Mouse (Mus musculus) MEL (cell line): Measurements from ENCODE around the gene Gm13288. TPM values are rescaled to one million over a fixed set of nuclear protein-coding genes. Genes with fewer than 3 reads are reported as not detected.
"Not testable (repeated sequence)": the region's sequence is repeated elsewhere in the genome, so short reads cannot be mapped to it uniquely, and the experiment has no call there.

Experiments
- DNase-seq: peaks from one replicate; pipeline ENCODE4 v3.0.0; 2011; ENCODE audit warnings: low read depth, low spot score
- H3K27ac ChIP-seq: 2 replicates; pipeline ENCODE4 v1.5.1; 2012; ENCODE audit warnings: low read depth, mild to moderate bottlenecking, control low read depth, low read length, moderate library complexity; ENCODE audit not compliant: control insufficient read depth
- H3K27me3 ChIP-seq, 2 experiments: fragments of 150-350 bp in 1 of 2; sonication (generic) in 1 of 2; 2 replicates each; pipeline ENCODE4 v1.6.1; 2012; ENCODE audit warnings: low read length in 2 of 2, mild to moderate bottlenecking in 2 of 2, improper control_type of control experiment in 1 of 2, moderate library complexity in 1 of 2; ENCODE audit not compliant: insufficient read depth in 2 of 2, control insufficient read depth in 1 of 2
- H3K36me3 ChIP-seq, 2 experiments: 2 replicates each; pipeline ENCODE4 v1.6.1; 2012 to 2014; ENCODE audit warnings: low read length in 2 of 2, improper control_type of control experiment in 1 of 2, inconsistent platforms in 1 of 2, mild to moderate bottlenecking in 1 of 2; ENCODE audit not compliant: insufficient read depth in 2 of 2, control insufficient read depth in 1 of 2
- H3K4me1 ChIP-seq, 2 experiments: fragments of 150-350 bp in 1 of 2; sonication (generic) in 1 of 2; 2 replicates each; pipeline ENCODE4 v1.6.1; 2012; ENCODE audit warnings: low read length in 2 of 2, improper control_type of control experiment in 1 of 2, mild to moderate bottlenecking in 1 of 2; ENCODE audit not compliant: insufficient read depth in 2 of 2, control insufficient read depth in 1 of 2
- H3K4me3 ChIP-seq, 2 experiments: fragments of 150-350 bp in 1 of 2; sonication (generic) in 1 of 2; 2 replicates each; pipeline ENCODE4 v1.5.1; 2012; ENCODE audit warnings: low read depth in 2 of 2, low read length in 2 of 2, mild to moderate bottlenecking in 2 of 2, moderate library complexity in 2 of 2, control low read depth in 1 of 2, improper control_type of control experiment in 1 of 2; ENCODE audit not compliant: control insufficient read depth in 1 of 2, insufficient read depth in 1 of 2
- H3K79me2 ChIP-seq: 2 replicates; pipeline ENCODE4 v1.6.1; 2012; ENCODE audit warnings: mild to moderate bottlenecking, low read length, moderate library complexity; ENCODE audit not compliant: control insufficient read depth, poor library complexity, insufficient read depth
- H3K9ac ChIP-seq: 2 replicates; pipeline ENCODE4 v1.6.1; 2012; ENCODE audit warnings: low read depth, mild to moderate bottlenecking, control low read depth, low read length, moderate library complexity; ENCODE audit not compliant: control insufficient read depth, poor library complexity, severe bottlenecking
- H3K9me3 ChIP-seq: fragments of 150-350 bp; sonication (generic); replicated peaks from 2 replicates; pipeline ENCODE4 v1.6.1; 2012; ENCODE audit warnings: mild to moderate bottlenecking, low read length, improper control_type of control experiment, moderate library complexity; ENCODE audit not compliant: insufficient read depth
- CTCF ChIP-seq, 3 experiments: IDR thresholded peaks in 2 of 3; conservative IDR thresholded peaks in 1 of 3; 2 replicates each; pipeline ENCODE4 v1.5.1; 2011 to 2012; ENCODE audit warnings: low read length in 3 of 3, low read depth in 2 of 3, mild to moderate bottlenecking in 2 of 3, improper control_type of control experiment in 1 of 3, inconsistent platforms in 1 of 3, mixed read lengths in 1 of 3, moderate library complexity in 1 of 3; ENCODE audit not compliant: control insufficient read depth in 1 of 3, insufficient read depth in 1 of 3, poor library complexity in 1 of 3, severe bottlenecking in 1 of 3
- ETS1 ChIP-seq: IDR thresholded peaks from 2 replicates; pipeline ENCODE4 v1.6.1; 2012; ENCODE audit warnings: low read depth, mild to moderate bottlenecking, inconsistent platforms, low read length, improper control_type of control experiment, moderate library complexity
- JUND ChIP-seq: IDR thresholded peaks from 2 replicates; pipeline ENCODE4 v1.6.1; 2011; ENCODE audit warnings: low read depth, mild to moderate bottlenecking, improper control_type of control experiment, low read length
- MYC ChIP-seq: IDR thresholded peaks from 2 replicates; pipeline ENCODE4 v1.6.1; 2011; ENCODE audit warnings: low read depth, mild to moderate bottlenecking, low read length, improper control_type of control experiment, moderate library complexity
- POLR2AphosphoS5 ChIP-seq: IDR thresholded peaks from 2 replicates; pipeline ENCODE4 v1.6.1; 2012; ENCODE audit warnings: low read depth, borderline replicate concordance, mild to moderate bottlenecking, inconsistent platforms, low read length, moderate library complexity, mixed read lengths
- RAD21 ChIP-seq: IDR thresholded peaks from 2 replicates; pipeline ENCODE4 v1.6.1; 2011; ENCODE audit warnings: mild to moderate bottlenecking, low read depth, low read length, improper control_type of control experiment
- SMC3 ChIP-seq: IDR thresholded peaks from 2 replicates; pipeline ENCODE4 v1.6.1; 2011; ENCODE audit warnings: low read depth, low read length, improper control_type of control experiment
- ZC3H11A ChIP-seq: IDR thresholded peaks from 2 replicates; pipeline ENCODE4 v1.6.1; 2012; ENCODE audit warnings: low read depth, mild to moderate bottlenecking, inconsistent platforms, low read length, improper control_type of control experiment
- ZNF384 ChIP-seq: IDR thresholded peaks from 2 replicates; pipeline ENCODE4 v1.6.1; 2012; ENCODE audit warnings: low read depth, mild to moderate bottlenecking, inconsistent platforms, low read length, improper control_type of control experiment
- polyA plus RNA-seq, 2 experiments: library from polyadenylated mRNA; stranded (reverse) in 1 of 2; unstranded in 1 of 2; fragments of >175 nt in 1 of 2; fragments of >200 nt in 1 of 2; gene quantifications; 2 replicates each; pipeline versions ENCODE4 v1.2.1 to v1.2.4; 2012; ENCODE audit warnings: low replicate concordance in 2 of 2, low read depth in 1 of 2; ENCODE audit not compliant: insufficient read length in 2 of 2, insufficient read depth in 1 of 2, missing spikeins in 1 of 2
- total RNA-seq: library from RNA; depleted of rRNA; stranded (reverse); fragments of 300-350 nt; gene quantifications from 2 replicates; pipeline ENCODE4 v1.2.3, GENCODE M21; 2012

Gene Gm13288
- total and polyA plus RNA-seq, 3 experiments = not detected

DNA sequence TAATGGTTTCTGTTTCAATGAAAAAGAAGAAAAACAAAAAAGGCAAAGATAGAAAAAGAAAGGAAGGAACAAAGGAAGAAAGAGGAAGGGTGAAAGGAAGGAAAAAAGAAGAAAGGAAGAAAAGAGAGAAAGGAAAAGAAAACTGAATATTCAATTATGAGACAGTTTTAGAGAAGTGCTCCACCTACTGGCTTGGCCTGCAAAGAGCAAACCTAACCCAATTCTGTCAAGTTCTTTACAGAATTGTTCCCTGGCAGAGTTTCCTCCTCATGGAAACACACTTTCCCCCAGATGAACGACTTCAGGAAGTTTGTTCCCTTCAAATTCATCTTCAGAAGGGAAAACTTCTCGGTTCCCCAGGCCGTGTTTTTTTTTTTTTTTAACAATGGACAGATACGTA is 17.7 kb downstream of the Gm13288 start:
- Histone ChIP-seq H3K9ac (no peak overlapping the region), H3K9me3 (no peaks in the 10 kb centered on the region), H3K4me3 (no peak overlapping the region), H3K36me3 (no peaks in the 10 kb centered on the region), H3K79me2 (no peaks in the 10 kb centered on the region), H3K4me1 (no peaks in the 10 kb centered on the region), H3K27me3 (peaks cover 0 to 8% of the 10 kb centered on the region in 2 experiments; a peak in 3 of 4 replicates), H3K27ac (no peak overlapping the region)
- peak; percentile 15 for DNase-seq
- TF ChIP-seq POLR2AphosphoS5 = no peak
- peak in 2 of 3 experiments; percentile 52 to 55; a peak in 4 of 6 replicates for TF ChIP-seq CTCF (IDR thresholded peaks at IDR 0.05 in 2 of 3, conservative IDR thresholded peaks at IDR 0.05 in 1 of 3; ENCODE audit: control insufficient read depth in 1 of 3, insufficient read depth in 1 of 3, low read depth in 2 of 3, low read length in 3 of 3, poor library complexity in 1 of 3, severe bottlenecking in 1 of 3)

DNA sequence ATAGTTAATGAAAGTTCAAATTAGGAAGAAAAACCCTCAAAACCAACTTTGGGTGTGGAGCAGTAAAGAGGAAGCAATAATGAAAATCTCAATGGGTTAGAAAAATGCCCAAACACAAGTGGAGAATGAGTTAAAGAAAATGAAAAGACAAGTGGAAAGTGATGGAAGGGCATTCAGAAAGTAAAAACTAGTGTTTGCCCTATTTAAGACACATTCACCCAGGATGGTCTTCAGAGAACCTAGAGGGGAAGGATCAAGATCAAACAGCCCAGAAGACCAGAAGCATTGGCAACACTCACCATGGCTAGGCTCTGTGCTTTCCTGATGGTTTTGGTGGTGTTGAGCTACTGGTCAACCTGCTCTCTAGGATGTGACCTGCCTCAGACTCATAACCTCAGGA is 21.8 kb downstream of the Gm13288 start, which contains the start of gene Ifna6:
TSS of gene Ifna6 (plus strand) at position 301 of the 400 bp plus-strand sequence.
- not testable (repeated sequence) for DNase-seq, H3K27ac ChIP-seq, H3K9me3 ChIP-seq, H3K4me3 ChIP-seq, H3K79me2 ChIP-seq, H3K4me1 ChIP-seq, H3K9ac ChIP-seq, H3K36me3 ChIP-seq, H3K27me3 ChIP-seq

DNA sequence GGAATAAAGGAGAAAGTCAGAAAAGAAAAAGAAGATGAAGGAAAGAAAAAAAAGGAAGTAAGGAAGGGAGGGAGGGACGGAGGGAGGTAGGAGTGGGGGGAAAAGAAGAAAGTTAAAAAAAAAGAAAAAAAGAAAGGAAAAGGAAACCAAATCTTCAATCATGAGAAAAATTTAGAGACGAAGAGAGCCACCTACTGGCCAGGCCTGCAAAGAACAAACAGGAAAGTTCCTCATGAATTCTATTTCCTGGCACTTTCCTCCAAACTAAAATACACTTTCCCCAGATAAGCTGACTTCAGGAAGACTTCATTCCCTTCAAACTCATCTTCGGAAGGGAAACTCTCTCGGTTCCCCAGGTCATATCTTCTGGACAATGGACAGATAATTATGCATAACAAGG is 25.2 kb downstream of the Gm13288 start:
- DNase-seq = peak; percentile 48
- no peak overlapping the region for H3K4me3 ChIP-seq
- H3K4me1 ChIP-seq = no peaks in the 10 kb centered on the region
- H3K9me3 ChIP-seq = no peaks in the 10 kb centered on the region
- no peak overlapping the region for H3K27ac ChIP-seq
- H3K36me3 ChIP-seq = no peaks in the 10 kb centered on the region
- H3K27me3 ChIP-seq = peaks cover 5 to 11% of the 10 kb centered on the region in 2 experiments
- H3K79me2 ChIP-seq = no peaks in the 10 kb centered on the region
- H3K9ac ChIP-seq = no peak overlapping the region
- TF ChIP-seq RAD21 = peak; percentile 38
- TF ChIP-seq ZC3H11A = no peak; the same call in 1 of the 2 replicates
- peak in 2 of 3 experiments; percentile 57 to 76; a peak in 4 of 6 replicates for TF ChIP-seq CTCF (IDR thresholded peaks at IDR 0.05 in 2 of 3, conservative IDR thresholded peaks at IDR 0.05 in 1 of 3; ENCODE audit: control insufficient read depth in 1 of 3, insufficient read depth in 1 of 3, low read depth in 2 of 3, low read length in 3 of 3, poor library complexity in 1 of 3, severe bottlenecking in 1 of 3)
- TF ChIP-seq JUND = peak; percentile 50; the same call in 1 of the 2 replicates
- no peak for TF ChIP-seq MYC
- peak; percentile 27 for TF ChIP-seq SMC3
- peak; percentile 83 for TF ChIP-seq ZNF384
- 0 out of 2 replicates have a peak, but pooled peaks have one; percentile 9 for TF ChIP-seq ETS1
- TF ChIP-seq, all 39 proteins: peak for 6

DNA sequence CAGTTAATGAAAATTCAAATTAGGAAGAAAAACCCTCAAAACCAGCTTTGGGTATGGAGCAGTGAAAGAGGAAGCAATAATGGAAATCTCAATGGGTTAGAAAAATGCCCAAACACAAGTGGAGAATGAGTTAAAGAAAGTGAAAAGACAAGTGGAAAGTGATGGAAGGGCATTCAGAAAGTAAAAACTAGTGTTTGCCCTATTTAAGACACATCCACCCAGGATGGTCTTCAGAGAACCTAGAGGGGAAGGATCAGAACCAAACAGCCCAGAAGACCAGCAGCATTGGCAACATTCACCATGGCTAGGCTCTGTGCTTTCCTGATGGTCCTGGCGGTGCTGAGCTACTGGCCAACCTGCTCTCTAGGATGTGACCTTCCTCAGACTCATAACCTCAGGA is 29.9 kb downstream of the Gm13288 start, which contains the start of gene Ifna5:
TSS of gene Ifna5 (plus strand) at position 301 of the 400 bp plus-strand sequence.
- H3K27ac ChIP-seq, H3K4me1 ChIP-seq, H3K79me2 ChIP-seq, H3K36me3 ChIP-seq, H3K9me3 ChIP-seq, H3K9ac ChIP-seq, DNase-seq, H3K4me3 ChIP-seq: not testable (repeated sequence)
- H3K27me3 ChIP-seq = peaks cover 11 to 18% of the 10 kb centered on the region in 2 experiments
